Mouse (Mus musculus): ENCODE measurements around the gene Ube2v1. TPM values are rescaled to one million over a fixed set of nuclear protein-coding genes. Genes with fewer than 3 reads are reported as not detected.

Ube2v1 gene
- polyA plus RNA-seq, 1 experiment from 2014 or later = 122 TPM

DNA sequence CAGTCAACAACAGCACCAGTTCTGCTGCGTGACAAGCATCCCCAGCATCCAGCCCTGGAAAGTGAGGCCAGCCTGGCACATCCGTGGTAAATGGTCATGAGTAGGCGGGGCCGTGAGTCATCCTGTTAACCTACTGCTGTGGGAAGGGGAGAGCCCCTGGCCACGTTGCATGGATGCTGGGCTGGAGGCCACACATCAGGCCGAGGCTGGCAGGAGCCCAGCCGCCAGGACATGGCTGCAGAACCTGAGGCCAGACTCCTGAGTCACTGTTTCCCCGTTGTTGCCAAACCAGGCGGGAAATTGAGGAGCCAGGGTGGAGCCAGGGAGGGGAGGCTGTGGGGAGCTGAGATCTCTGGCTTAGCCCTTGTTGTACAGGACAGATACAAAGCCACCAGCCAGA lies 57.1 kb downstream of the Ube2v1 start:
- no peak overlapping the region for H3K4me3 ChIP-seq (ENCODE audit: low read depth, low read length)
- no peak overlapping the region for H3K27ac ChIP-seq (ENCODE audit: low read depth)
- ATAC-seq (0 out of 2 replicates have a peak, but pooled peaks have one; percentile 12), DNase-seq (no peak)
- TF ChIP-seq EP300 (IDR thresholded peaks at IDR 0.05; ENCODE audit: low read depth) = no peak
- TF ChIP-seq CTCF (IDR thresholded peaks at IDR 0.05; ENCODE audit: low read depth) = no peak
- no peak overlapping the region for H3K9ac ChIP-seq (replicated peaks)
- H3K4me2 ChIP-seq (ENCODE audit: low read depth, low read length) = no peak overlapping the region
- H3K9me3 ChIP-seq (ENCODE audit: low read length) = no peaks in the 10 kb centered on the region
- H3K4me1 ChIP-seq (ENCODE audit: insufficient read depth) = peaks cover 6% of the 10 kb centered on the region
- WGBS (ENCODE audit: insufficient replicate concordance) = 54% methylated on average over 9 of the region's 9 CpGs
- H3K27me3 ChIP-seq (ENCODE audit: insufficient read depth, low read length) = no peaks in the 10 kb centered on the region
- H3K36me3 ChIP-seq (replicated peaks; ENCODE audit: insufficient read depth, low read length) = no peaks in the 10 kb centered on the region; the same call in 1 of the 2 replicates

DNA sequence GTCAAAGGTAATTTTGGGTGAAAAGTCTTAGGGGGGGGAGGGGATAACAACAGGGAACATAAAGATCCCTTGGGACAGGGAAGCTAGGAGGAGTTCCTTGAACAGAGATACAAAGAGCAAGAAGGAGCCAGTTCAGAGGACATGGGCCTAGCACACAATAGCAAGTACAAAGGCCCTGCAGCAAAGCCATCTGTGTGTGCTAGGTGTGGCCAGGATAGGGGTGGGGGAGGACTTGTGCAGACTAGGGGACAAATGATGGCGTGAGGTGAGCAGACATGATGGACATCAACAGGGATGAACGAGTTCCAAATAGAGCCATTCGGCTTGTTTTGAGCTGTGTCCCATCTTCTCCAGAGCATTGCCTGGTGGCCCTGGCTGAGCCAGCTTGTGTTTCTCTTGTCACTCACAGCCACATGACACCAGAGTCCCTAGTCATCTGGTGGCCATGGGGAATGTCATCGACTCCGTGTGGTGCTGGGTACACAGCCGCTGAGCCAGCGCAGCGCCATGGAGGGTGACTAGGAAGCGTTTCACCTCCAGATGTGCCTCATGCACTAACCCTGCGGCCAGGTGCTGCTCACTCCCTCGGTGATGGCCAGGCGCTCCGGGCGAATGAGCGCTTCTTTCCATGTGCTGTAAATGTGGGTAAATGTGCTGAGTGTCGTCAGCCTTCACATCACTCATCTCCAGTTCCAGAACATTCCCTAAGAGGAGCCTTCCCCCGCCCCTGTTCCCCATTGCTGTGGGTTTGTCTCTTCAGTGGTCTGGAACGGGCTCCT lies 60.3 kb downstream of the Ube2v1 start:
- DNase-seq (no peak), ATAC-seq (no peak)
- Histone ChIP-seq H3K9me3 (ENCODE audit: low read length) (no peaks in the 10 kb centered on the region), H3K4me2 (ENCODE audit: low read depth, low read length) (no peak overlapping the region), H3K9ac (replicated peaks) (no peak overlapping the region), H3K36me3 (replicated peaks; ENCODE audit: insufficient read depth, low read length) (no peaks in the 10 kb centered on the region), H3K27ac (ENCODE audit: low read depth) (no peak overlapping the region), H3K4me3 (ENCODE audit: low read depth, low read length) (no peak overlapping the region), H3K4me1 (ENCODE audit: insufficient read depth) (peaks cover 3% of the 10 kb centered on the region; the same call in 1 of the 2 replicates), H3K27me3 (ENCODE audit: insufficient read depth, low read length) (no peaks in the 10 kb centered on the region)
- TF ChIP-seq CTCF (IDR thresholded peaks at IDR 0.05; ENCODE audit: low read depth) (no peak), EP300 (IDR thresholded peaks at IDR 0.05; ENCODE audit: low read depth) (no peak)
- WGBS (ENCODE audit: insufficient replicate concordance) = 70% methylated on average over 18 of the region's 18 CpGs

DNA sequence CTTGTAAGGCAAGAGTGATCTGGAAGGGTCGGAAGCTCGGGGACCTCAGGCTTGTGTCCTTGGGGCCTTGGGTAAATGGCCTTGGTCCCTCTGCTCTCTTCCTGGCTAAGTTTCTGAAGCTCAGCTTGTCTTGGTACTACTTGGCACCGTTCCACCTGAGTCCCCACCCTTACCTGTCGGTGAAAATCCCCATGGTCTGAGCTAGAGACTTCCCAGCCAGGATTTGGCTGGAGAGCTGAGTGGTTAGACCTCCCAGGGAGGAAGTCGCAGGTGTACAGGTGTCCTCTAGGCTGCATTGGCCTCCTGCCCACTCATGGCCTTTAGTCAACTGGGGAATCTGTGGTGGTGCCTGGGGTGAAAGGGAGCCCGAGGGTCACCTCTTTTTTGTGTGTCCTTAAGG lies 61.1 kb downstream of the Ube2v1 start:
- Histone ChIP-seq H3K9me3 (ENCODE audit: low read length) (no peaks in the 10 kb centered on the region), H3K27me3 (ENCODE audit: insufficient read depth, low read length) (no peaks in the 10 kb centered on the region), H3K4me2 (ENCODE audit: low read depth, low read length) (no peak overlapping the region), H3K27ac (ENCODE audit: low read depth) (no peak overlapping the region; the same call in 1 of the 2 replicates), H3K36me3 (replicated peaks; ENCODE audit: insufficient read depth, low read length) (no peaks in the 10 kb centered on the region), H3K4me3 (ENCODE audit: low read depth, low read length) (no peak overlapping the region), H3K9ac (replicated peaks) (no peak overlapping the region), H3K4me1 (ENCODE audit: insufficient read depth) (peaks cover 3% of the 10 kb centered on the region; the same call in 1 of the 2 replicates)
- DNase-seq = no peak
- TF ChIP-seq CTCF (IDR thresholded peaks at IDR 0.05; ENCODE audit: low read depth) = no peak
- no peak for TF ChIP-seq EP300 (IDR thresholded peaks at IDR 0.05; ENCODE audit: low read depth)
- no peak for ATAC-seq
- WGBS (ENCODE audit: insufficient replicate concordance) = 69% methylated on average over 6 of the region's 6 CpGs

DNA sequence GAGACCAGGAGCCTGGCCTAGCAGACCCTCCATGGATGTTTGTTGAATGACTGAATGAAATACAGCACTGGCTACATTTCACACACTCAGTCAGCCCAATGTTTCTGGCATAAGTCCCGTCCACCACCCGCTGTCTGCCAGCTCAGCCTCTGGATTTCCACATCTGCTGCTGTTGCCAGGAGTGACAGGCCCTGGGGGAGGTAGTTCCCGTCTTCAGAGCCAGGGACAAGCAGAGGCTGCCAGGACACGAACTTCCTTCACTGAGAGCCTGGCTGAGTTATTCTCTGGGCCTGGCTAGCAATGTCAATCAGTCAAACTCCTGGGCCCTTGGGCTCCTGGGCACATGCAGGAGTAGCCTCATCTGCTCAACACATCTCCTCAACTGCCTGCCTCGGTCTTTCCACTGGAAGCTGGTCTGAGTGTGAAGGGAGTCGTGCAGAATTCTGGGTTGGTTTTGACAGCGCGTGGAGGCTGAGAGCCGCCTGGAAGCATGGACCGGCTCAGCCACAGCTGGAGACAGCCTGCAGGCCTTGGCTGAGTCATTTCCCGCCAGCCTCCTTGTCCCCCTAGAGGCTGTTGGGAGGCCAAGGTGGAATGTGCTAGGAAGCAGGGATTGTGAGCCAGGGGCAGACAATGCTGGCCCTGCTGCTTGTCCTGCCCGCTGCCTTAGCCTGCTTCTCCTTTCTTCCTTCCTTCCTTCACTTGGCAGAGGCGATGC lies 61.8 kb downstream of the Ube2v1 start:
- 54% methylated on average over 13 of the region's 13 CpGs for WGBS (ENCODE audit: insufficient replicate concordance)
- DNase-seq (peak; percentile 61), ATAC-seq (peak; percentile 28; the same call in 1 of the 2 replicates)
- peak overlapping the region; percentile 11; the same call in 1 of the 2 replicates for H3K27ac ChIP-seq (ENCODE audit: low read depth)
- H3K9ac ChIP-seq (replicated peaks) = no peak overlapping the region
- no peak overlapping the region for H3K4me3 ChIP-seq (ENCODE audit: low read depth, low read length)
- H3K4me2 ChIP-seq (ENCODE audit: low read depth, low read length) = no peak overlapping the region
- H3K4me1 ChIP-seq (ENCODE audit: insufficient read depth) = peaks cover 3% of the 10 kb centered on the region; the same call in 1 of the 2 replicates
- TF ChIP-seq EP300 (IDR thresholded peaks at IDR 0.05; ENCODE audit: low read depth) (no peak), CTCF (IDR thresholded peaks at IDR 0.05; ENCODE audit: low read depth) (0 out of 2 replicates have a peak, but pooled peaks have one; percentile 26)
- no peaks in the 10 kb centered on the region for H3K9me3 ChIP-seq (ENCODE audit: low read length)
- no peaks in the 10 kb centered on the region for H3K27me3 ChIP-seq (ENCODE audit: insufficient read depth, low read length)
- H3K36me3 ChIP-seq (replicated peaks; ENCODE audit: insufficient read depth, low read length) = no peaks in the 10 kb centered on the region

DNA sequence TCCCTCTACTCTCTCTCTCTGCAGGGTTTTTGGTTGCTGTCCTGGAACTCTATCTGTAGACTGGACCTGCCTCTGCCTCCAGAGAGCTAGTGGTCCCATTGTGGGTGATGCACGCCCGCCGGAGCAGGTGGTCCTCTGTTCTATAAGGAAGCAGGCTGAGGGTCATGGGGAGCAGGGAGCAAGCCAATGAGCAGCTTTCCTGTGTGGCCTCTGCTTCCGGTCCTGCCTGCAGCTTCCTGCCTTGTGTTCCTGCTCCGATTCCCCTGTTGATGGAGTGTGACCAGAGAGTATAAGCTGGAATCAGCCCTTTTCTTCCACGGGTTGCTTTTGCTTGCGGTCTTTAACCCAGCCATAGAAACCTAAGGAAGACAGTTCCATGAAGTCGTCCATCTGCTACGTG lies 63.8 kb downstream of the Ube2v1 start:
- Histone ChIP-seq H3K4me3 (ENCODE audit: low read depth, low read length) (no peak overlapping the region), H3K4me1 (ENCODE audit: insufficient read depth) (peaks cover 7% of the 10 kb centered on the region; the same call in 1 of the 2 replicates), H3K36me3 (replicated peaks; ENCODE audit: insufficient read depth, low read length) (no peaks in the 10 kb centered on the region), H3K9ac (replicated peaks) (no peak overlapping the region), H3K27me3 (ENCODE audit: insufficient read depth, low read length) (no peaks in the 10 kb centered on the region), H3K4me2 (ENCODE audit: low read depth, low read length) (no peak overlapping the region), H3K27ac (ENCODE audit: low read depth) (no peak overlapping the region), H3K9me3 (ENCODE audit: low read length) (no peaks in the 10 kb centered on the region)
- ATAC-seq (no peak), DNase-seq (no peak)
- WGBS (ENCODE audit: insufficient replicate concordance) = 71% methylated on average over 9 of the region's 9 CpGs
- TF ChIP-seq EP300 (IDR thresholded peaks at IDR 0.05; ENCODE audit: low read depth) = no peak
- no peak for TF ChIP-seq CTCF (IDR thresholded peaks at IDR 0.05; ENCODE audit: low read depth)

DNA sequence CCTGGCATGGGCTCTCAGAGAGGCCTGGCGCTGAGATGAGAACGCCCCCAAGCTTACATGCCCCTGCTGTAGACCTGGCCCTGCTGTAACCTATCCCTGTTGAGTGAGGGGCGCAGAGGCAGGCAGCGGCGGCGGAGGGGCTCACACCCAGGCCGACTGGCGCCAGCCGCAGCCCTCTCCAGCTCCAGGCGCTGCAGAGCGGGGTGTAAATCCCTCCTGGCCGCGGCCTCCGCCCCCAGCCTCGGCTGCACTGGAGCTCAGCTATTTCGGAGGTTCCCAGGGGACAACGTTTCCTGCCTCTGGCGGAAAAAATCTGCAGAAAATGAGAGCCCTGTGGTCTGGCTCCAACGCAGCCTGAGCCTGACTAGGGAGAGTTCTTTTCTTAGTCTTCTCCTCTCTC lies 66.2 kb downstream of the Ube2v1 start:
- Histone ChIP-seq H3K4me3 (ENCODE audit: low read depth, low read length) (peak overlapping the region; percentile 27), H3K36me3 (replicated peaks; ENCODE audit: insufficient read depth, low read length) (no peaks in the 10 kb centered on the region), H3K4me2 (ENCODE audit: low read depth, low read length) (peak overlapping the region; percentile 62), H3K9ac (replicated peaks) (0 out of 2 replicates have a peak overlapping the region, but pooled peaks have one; percentile 12), H3K4me1 (ENCODE audit: insufficient read depth) (peaks cover 7% of the 10 kb centered on the region; the same call in 1 of the 2 replicates), H3K9me3 (ENCODE audit: low read length) (no peaks in the 10 kb centered on the region), H3K27ac (ENCODE audit: low read depth) (peak overlapping the region; percentile 59), H3K27me3 (ENCODE audit: insufficient read depth, low read length) (no peaks in the 10 kb centered on the region)
- no peak for TF ChIP-seq EP300 (IDR thresholded peaks at IDR 0.05; ENCODE audit: low read depth)
- TF ChIP-seq CTCF (IDR thresholded peaks at IDR 0.05; ENCODE audit: low read depth) = 0 out of 2 replicates have a peak, but pooled peaks have one; percentile 2
- ATAC-seq (peak; percentile 17; the same call in 1 of the 2 replicates), DNase-seq (peak; percentile 50)
- 27% methylated on average over 19 of the region's 19 CpGs for WGBS (ENCODE audit: insufficient replicate concordance)
